In the genomic region with DNA sequence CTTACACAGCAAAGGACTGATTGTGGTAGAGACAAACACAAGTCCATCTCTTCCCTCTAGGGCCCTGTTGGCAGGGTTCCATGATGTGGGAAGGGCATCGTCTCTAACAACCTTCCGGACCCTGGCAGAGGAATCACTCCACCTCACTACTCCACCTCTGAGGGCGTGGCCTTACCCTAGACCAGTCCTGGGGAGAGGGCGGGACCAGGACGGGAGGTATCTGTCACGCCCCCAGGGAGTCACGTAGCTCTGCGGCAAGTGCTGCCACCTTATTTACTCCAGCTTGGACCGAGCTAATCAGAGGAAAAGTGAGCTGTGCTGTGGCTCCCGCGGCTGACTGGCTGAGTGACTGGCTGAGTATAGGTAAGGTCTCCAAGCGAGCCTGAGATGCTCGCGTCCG, we compare ENCODE assay signal across 7 mouse cellular contexts. TPM values are rescaled to one million over a fixed set of nuclear protein-coding genes. Genes with fewer than 3 reads are reported as not detected.
DNase-seq lines count a peak whose midpoint lies in the region; ATAC-seq and TF ChIP-seq lines count a peak whose summit lies in the region.

A gene (plus strand): TSS at position 109 of the 400 bp plus-strand sequence.

- no peaks in the 10 kb centered on the region for H3K4me1 ChIP-seq in cortical plate, adult 2 months (ENCODE audit: control insufficient read depth, insufficient read depth, low read length)
- peaks cover 10% of the 10 kb centered on the region; the same call in 1 of the 2 replicates for H3K4me1 ChIP-seq in intestine, embryonic 15.5 days (replicated peaks)
- peaks cover 11% of the 10 kb centered on the region for H3K4me1 ChIP-seq in midbrain, embryonic 10.5 days
- peaks cover 6% of the 10 kb centered on the region; the same call in 1 of the 2 replicates for H3K4me1 ChIP-seq in small intestine, adult 2 months (ENCODE audit: control insufficient read depth, insufficient read depth, insufficient read length, low read length)

- H3K4me2 ChIP-seq in intestine, embryonic 15.5 days (replicated peaks) = peak within 1 kb of the TSS; percentile 51

- DNase-seq in adrenal gland, adult 2 months = peak; percentile 90
- peak; percentile 50 to 66 for DNase-seq in gastrocnemius, adult 8-10 months (ENCODE audit: low spot score in 2 of 2)
- peak; percentile 69 to 78 for DNase-seq in left cerebral cortex, postnatal 36 days (ENCODE audit: low spot score in 2 of 2)
- DNase-seq in midbrain, embryonic 10.5 days (ENCODE audit: low spot score) = peak; percentile 33

- H3K9me3 ChIP-seq in intestine, embryonic 15.5 days = no peaks in the 10 kb centered on the region
- H3K9me3 ChIP-seq in midbrain, embryonic 10.5 days (replicated peaks) = no peaks in the 10 kb centered on the region

- ATAC-seq in intestine, embryonic 15.5 days = peak; percentile 99

- no peaks in the 10 kb centered on the region for H3K27me3 ChIP-seq in intestine, embryonic 15.5 days (replicated peaks)
- H3K27me3 ChIP-seq in midbrain, embryonic 10.5 days (ENCODE audit: low read depth, poor library complexity, severe bottlenecking) = no peaks in the 10 kb centered on the region
- H3K27me3 ChIP-seq in small intestine, adult 2 months (ENCODE audit: control insufficient read depth, insufficient read depth, low read length) = no peaks in the 10 kb centered on the region

- intact Hi-C loops in left cerebral cortex, postnatal 36 days (cut with DNase I) = no loop called here

- peak within 1 kb of the TSS; percentile 36 for H3K4me3 ChIP-seq in cortical plate, adult 2 months (ENCODE audit: insufficient read depth, low read length)
- H3K4me3 ChIP-seq in intestine, embryonic 15.5 days (replicated peaks) = peak within 1 kb of the TSS; percentile 27
- H3K4me3 ChIP-seq in midbrain, embryonic 10.5 days = 0 out of 2 replicates have a peak within 1 kb of the TSS, but pooled peaks have one; percentile 18
- H3K4me3 ChIP-seq in small intestine, adult 2 months (ENCODE audit: low read depth, low read length) = peak within 1 kb of the TSS; percentile 50

- no peak within 1 kb of the TSS; the same call in 1 of the 2 replicates for H3K9ac ChIP-seq in intestine, embryonic 15.5 days

- TF ChIP-seq CTCF in cortical plate, adult 2 months (IDR thresholded peaks at IDR 0.05; ENCODE audit: extremely low read depth, insufficient read depth, low read length) = no peak
- TF ChIP-seq CTCF in small intestine, adult 2 months (IDR thresholded peaks at IDR 0.05; ENCODE audit: extremely low read depth, insufficient read length, insufficient replicate concordance, low read depth, low read length) = no peak

- 6% methylated on average over 15 of the region's 15 CpGs for WGBS in intestine, embryonic 15.5 days
- 5% methylated on average over 15 of the region's 15 CpGs for WGBS in midbrain, embryonic 10.5 days
- WGBS in small intestine, adult 2 months = 4% methylated on average over 15 of the region's 15 CpGs

- peaks cover 13% of the 10 kb centered on the region; the same call in 1 of the 2 replicates for H3K36me3 ChIP-seq in intestine, embryonic 15.5 days
- H3K36me3 ChIP-seq in midbrain, embryonic 10.5 days = peaks cover 78% of the 10 kb centered on the region
- H3K36me3 ChIP-seq in small intestine, adult 2 months (ENCODE audit: control insufficient read depth, insufficient read depth, low read length) = peaks cover 6% of the 10 kb centered on the region

- TF ChIP-seq POLR2A in cortical plate, adult 2 months (IDR thresholded peaks at IDR 0.05; ENCODE audit: extremely low read depth, insufficient read depth, low read length) = peak; percentile 80
- peak; percentile 79 for TF ChIP-seq POLR2A in small intestine, adult 2 months (IDR thresholded peaks at IDR 0.05; ENCODE audit: low read depth, low read length)

- H3K27ac ChIP-seq in cortical plate, adult 2 months (ENCODE audit: insufficient read depth, low read length) = peak within 1 kb of the TSS; percentile 74
- peak within 1 kb of the TSS; percentile 61; the same call in 1 of the 2 replicates for H3K27ac ChIP-seq in intestine, embryonic 15.5 days
- H3K27ac ChIP-seq in midbrain, embryonic 10.5 days (replicated peaks) = no peak within 1 kb of the TSS
- H3K27ac ChIP-seq in small intestine, adult 2 months (ENCODE audit: insufficient read depth, low read depth, low read length) = peak within 1 kb of the TSS; percentile 19; the same call in 1 of the 2 replicates

RNA-seq across cellular contexts. Expression of the gene that starts here (rescaled TPM):
- total RNA-seq in adrenal gland, adult 2 months (2021) = 10 to 100 TPM; 25.1 to 28.0 TPM
- 15.7 and 26.0 TPM in 2 replicates for polyA plus RNA-seq in adrenal gland, adult 2 months (2012; rRNA removed)
- 1,609 and 1,659 TPM in 2 replicates for polyA plus RNA-seq in cortical plate, adult 2 months (2012; rRNA removed)
- total RNA-seq in gastrocnemius, adult 8-10 months (2022) = 1 to 10 TPM; 1.5 to 2.2 (median 1.7) TPM
- polyA plus RNA-seq in intestine, embryonic 15.5 days (2015; fragmentation: Nextera tagmentation; extraction: Ambion mirVana) = 23.1 and 29.0 TPM in 2 replicates
- total RNA-seq in left cerebral cortex, postnatal 36 days (2021) = 100 to 1,000 TPM; 746 to 852 TPM
- 1.5 and 1.6 TPM in 2 replicates for polyA plus RNA-seq in midbrain, embryonic 10.5 days (2016; fragmentation: Nextera tagmentation; extraction: Ambion mirVana)
- 8.8 and 11.7 TPM in 2 replicates for polyA plus RNA-seq in small intestine, adult 2 months (2012; rRNA removed)

Comparison
In these comparisons a context has a peak if more than half of its experiments do, and no peak if none do; other contexts are left out.
1. RNA of the gene that starts here (total RNA-seq): 746 to 852 TPM in left cerebral cortex, postnatal 36 days; 25.1 to 28.0 TPM in adrenal gland, adult 2 months and 1.5 to 2.2 TPM in gastrocnemius, adult 8-10 months; every median in the first group is over 10 times any median in the second.
2. RNA of the gene that starts here (polyA plus RNA-seq): 1,609 to 1,659 TPM in cortical plate, adult 2 months; 15.7 to 26.0 TPM in adrenal gland, adult 2 months, 23.1 to 29.0 TPM in intestine, embryonic 15.5 days, 8.8 to 11.7 TPM in small intestine, adult 2 months and 1.5 to 1.6 TPM in midbrain, embryonic 10.5 days; every median in the first group is over 10 times any median in the second.
3. DNase-seq: peak in every context shown above with its lines; median percentile 90 in adrenal gland, adult 2 months; 74 in left cerebral cortex, postnatal 36 days; 58 in gastrocnemius, adult 8-10 months; 33 in midbrain, embryonic 10.5 days.
4. Peak in every context shown above with its lines, with median percentiles within 50 percentile points of each other: H3K4me3 ChIP-seq.